8 mouse cellular contexts compared by ENCODE assay signal in genomic region chr9:95511472-95512330, GRCm38 (mm10). TPM values are rescaled to one million over a fixed set of nuclear protein-coding genes. Genes with fewer than 3 reads are reported as not detected.
DNase-seq lines count a peak whose midpoint lies in the region; ATAC-seq and TF ChIP-seq lines count a peak whose summit lies in the region.

U2surp (minus strand) TSS chr9:95511996.

- H3K36me3 ChIP-seq in hindbrain, postnatal 0 days (ENCODE audit: insufficient read depth, low read length) = no peaks in the 10 kb centered on the region

- peak within 1 kb of the TSS; percentile 97 for H3K27ac ChIP-seq in gastrocnemius, adult 2 months
- H3K27ac ChIP-seq in hindbrain, postnatal 0 days = peak within 1 kb of the TSS; percentile 89
- H3K27ac ChIP-seq in left cerebral cortex, adult 2 months = peak within 1 kb of the TSS; percentile 93

- DNase-seq in ZHBTc4 (ENCODE audit: low read depth, low spot score) = peak; percentile 100
- peak; percentile 98 for DNase-seq in gastrocnemius, adult 2 months
- DNase-seq in hindbrain, postnatal 0 days (ENCODE audit: low spot score) = peak; percentile 99
- DNase-seq in left cerebral cortex, adult 2 months (ENCODE audit: extremely low spot score in 1 of 2, low spot score in 2 of 2) = peak; percentile 97 to 98
- DNase-seq in right cerebral cortex, adult 2 months (ENCODE audit: low spot score in 2 of 2) = peak; percentile 96 to 98
- DNase-seq in urinary bladder, postnatal 14 days (ENCODE audit: low spot score) = peak; percentile 96

- intact Hi-C loops in gastrocnemius, adult 2 months (cut with DNase I) = no loop called here
- intact Hi-C loops in left cerebral cortex, adult 2 months (cut with DNase I) = loop anchor here (2.0 to 5.0 kb wide), 3 partner anchors 47 to 346 kb away; partner anchors contain the start of genes Atr and Paqr9

- peaks cover 8% of the 10 kb centered on the region for H3K4me1 ChIP-seq in hindbrain, postnatal 0 days (ENCODE audit: insufficient read depth, low read length)

- no peaks in the 10 kb centered on the region for H3K9me3 ChIP-seq in hindbrain, postnatal 0 days (ENCODE audit: low read length)

- peak; percentile 95 for ATAC-seq in common myeloid progenitor, adult 5-6 weeks (replicated peaks; ENCODE audit: low read depth, poor library complexity, severe bottlenecking)
- peak; percentile 97 for ATAC-seq in hindbrain, postnatal 0 days
- peak; percentile 95 for ATAC-seq in megakaryocyte, adult 5-6 weeks (ENCODE audit: poor library complexity, severe bottlenecking)

- peak within 1 kb of the TSS; percentile 96 for H3K4me2 ChIP-seq in hindbrain, postnatal 0 days (ENCODE audit: low read depth, low read length)

- peak within 1 kb of the TSS; percentile 85 for H3K9ac ChIP-seq in hindbrain, postnatal 0 days (replicated peaks; ENCODE audit: low read length)

- under 1% methylated on average over 74 of the region's 74 CpGs for WGBS in hindbrain, postnatal 0 days

- no peaks in the 10 kb centered on the region for H3K27me3 ChIP-seq in hindbrain, postnatal 0 days (ENCODE audit: insufficient read depth, low read length)

- no peak for TF ChIP-seq CTCF in gastrocnemius, adult 2 months (IDR thresholded peaks at IDR 0.05)
- peak; percentile 43 for TF ChIP-seq CTCF in hindbrain, postnatal 0 days (IDR thresholded peaks at IDR 0.05; ENCODE audit: low read depth)
- no peak; the same call in 1 of the 2 replicates for TF ChIP-seq CTCF in left cerebral cortex, adult 2 months (IDR thresholded peaks at IDR 0.05)

- H3K4me3 ChIP-seq in gastrocnemius, adult 2 months = peak within 1 kb of the TSS; percentile 93
- peak within 1 kb of the TSS; percentile 87 for H3K4me3 ChIP-seq in hindbrain, postnatal 0 days (ENCODE audit: low read length)
- H3K4me3 ChIP-seq in left cerebral cortex, adult 2 months = peak within 1 kb of the TSS; percentile 85

RNA-seq across cellular contexts. Expression of gene U2surp, which starts in this region (rescaled TPM):
- total RNA-seq in common myeloid progenitor, adult 5-6 weeks (2017) = 204 and 227 TPM in 2 replicates
- 10 to 100 TPM; 25.0 to 32.5 TPM for total RNA-seq in gastrocnemius, adult 2 months (2021)
- total RNA-seq in hindbrain, postnatal 0 days (2014; rRNA removed) = 30.2 and 35.2 TPM in 2 replicates
- 122 and 128 TPM in 2 replicates for polyA plus RNA-seq in hindbrain, postnatal 0 days (2015; fragmentation: Nextera tagmentation; extraction: Ambion mirVana)
- total RNA-seq in left cerebral cortex, adult 2 months (2021) = 10 to 100 TPM; 67.6 to 69.0 TPM
- 59.0 and 60.7 TPM in 2 replicates for total RNA-seq in megakaryocyte, adult 5-6 weeks (2015)
- 119 and 130 TPM in 2 replicates for total RNA-seq in megakaryocyte, adult 5-6 weeks (2017)

Comparison
In these comparisons a context has a peak if more than half of its experiments do, and no peak if none do; other contexts are left out.
1. Peak in every context shown above with its lines: DNase-seq, ATAC-seq, H3K4me3 ChIP-seq and H3K27ac ChIP-seq.